In the genomic region with DNA sequence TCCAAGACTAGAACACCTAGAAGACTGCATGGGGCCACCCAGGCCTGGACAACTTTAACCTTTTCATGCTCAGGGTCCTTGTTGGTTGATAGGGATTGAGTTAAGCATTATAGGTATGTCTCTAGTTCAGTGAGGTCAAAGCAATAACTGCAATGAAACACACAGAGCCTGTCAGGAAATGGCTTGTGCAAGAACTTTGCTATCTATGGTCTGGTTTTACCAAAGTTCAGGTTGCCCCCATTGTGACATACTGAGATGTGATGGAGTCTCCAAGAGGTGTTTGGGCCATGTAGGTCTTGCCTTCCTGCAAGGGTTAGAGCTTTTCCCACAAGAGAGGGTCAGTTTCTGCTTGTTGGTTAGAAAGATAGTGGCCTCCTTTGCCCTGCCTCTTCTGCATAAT, we compare ENCODE assay signal across 14 mouse cellular contexts. TPM values are rescaled to one million over a fixed set of nuclear protein-coding genes. Genes with fewer than 3 reads are reported as not detected.
"Had no signal": no experiment of that assay in that cellular context is flagged by ENCODE, and none has a peak within 500 bp of the region (broad histone marks: within the 10 kb centered on the region; RNA-seq: fewer than 3 reads in every experiment).

No protein-coding gene starts in this region.

- ATAC-seq: inflammation-experienced regulatory T-cells, adult 6 months; intestine, postnatal 0 days; midbrain, embryonic 16.5 days had no signal

- H3K4me3 ChIP-seq: limb, embryonic 13.5 days; liver, embryonic 15.5 days; lung, embryonic 15.5 days; midbrain, embryonic 10.5 days had no signal

- H3K27me3 ChIP-seq: limb, embryonic 13.5 days; liver, embryonic 15.5 days; lung, embryonic 15.5 days had no signal

- DNase-seq: kidney, adult 8-10 months; kidney, postnatal 25 days; lung, postnatal 14 days; thymus, adult 18-20 months; thymus, postnatal 14 days had no signal

- H3K36me3 ChIP-seq: limb, embryonic 13.5 days; liver, embryonic 15.5 days; lung, embryonic 15.5 days; midbrain, embryonic 10.5 days had no signal

- H3K9me3 ChIP-seq: limb, embryonic 13.5 days; liver, embryonic 15.5 days; lung, embryonic 15.5 days had no signal

- H3K9ac ChIP-seq: limb, embryonic 13.5 days; liver, embryonic 15.5 days; lung, embryonic 15.5 days had no signal

- H3K4me2 ChIP-seq: limb, embryonic 13.5 days; liver, embryonic 15.5 days; lung, embryonic 15.5 days had no signal

- H3K27ac ChIP-seq: limb, embryonic 13.5 days; liver, embryonic 15.5 days; lung, embryonic 15.5 days; midbrain, embryonic 10.5 days had no signal

RNA-seq across cellular contexts. Expression of gene F830045P16Rik, which starts 10.8 kb away (rescaled TPM):
- polyA plus RNA-seq: inflammation-experienced regulatory T-cells, adult 6 months; intestine, postnatal 0 days; kidney, embryonic 16.5 days; liver, embryonic 15.5 days; lung, embryonic 15.5 days; midbrain, embryonic 10.5 days; midbrain, embryonic 16.5 days; neural tube, embryonic 14.5 days had no signal
